Mouse (Mus musculus): ENCODE measurements at regions not wholly inside any gene's neighbourhood (a gene's known extent, or its start where the extent isn't known, plus 50 kb on each side); places are given as distances from the start of the nearest gene placed in this dataset.

DNA sequence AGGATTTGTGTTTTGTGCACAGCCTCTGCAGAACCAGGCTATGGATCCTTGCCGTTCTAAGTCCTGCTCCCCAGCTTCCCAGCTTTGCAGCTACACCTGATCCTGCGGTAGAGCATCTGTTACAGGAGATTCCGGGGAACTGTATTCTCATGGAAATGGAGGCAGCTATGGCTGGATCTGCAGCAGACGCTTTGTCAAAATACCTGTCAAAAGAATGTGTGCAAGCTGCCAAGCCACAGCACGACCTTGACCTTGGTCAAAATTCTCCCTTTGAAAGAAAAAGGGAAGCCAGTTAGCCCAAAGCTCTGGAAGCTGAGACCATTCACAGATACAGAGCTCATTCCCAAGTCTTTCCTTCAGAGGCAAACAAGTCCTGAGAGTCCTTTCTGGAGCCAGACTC is 255.3 kb downstream of the Med13l start:
- no peak for DNase-seq (ENCODE audit: low spot score)
- 80% methylated on average over 5 of the region's 5 CpGs for WGBS
- H3K36me3 ChIP-seq, result no peaks in the 10 kb centered on the region
- H3K9me3 ChIP-seq (replicated peaks), result no peaks in the 10 kb centered on the region
- H3K4me1 ChIP-seq, result peaks cover 48% of the 10 kb centered on the region
- peaks cover 77% of the 10 kb centered on the region for H3K27me3 ChIP-seq (ENCODE audit: low read depth, poor library complexity, severe bottlenecking)
- no peak overlapping the region for H3K27ac ChIP-seq
- H3K4me3 ChIP-seq, result no peak overlapping the region

DNA sequence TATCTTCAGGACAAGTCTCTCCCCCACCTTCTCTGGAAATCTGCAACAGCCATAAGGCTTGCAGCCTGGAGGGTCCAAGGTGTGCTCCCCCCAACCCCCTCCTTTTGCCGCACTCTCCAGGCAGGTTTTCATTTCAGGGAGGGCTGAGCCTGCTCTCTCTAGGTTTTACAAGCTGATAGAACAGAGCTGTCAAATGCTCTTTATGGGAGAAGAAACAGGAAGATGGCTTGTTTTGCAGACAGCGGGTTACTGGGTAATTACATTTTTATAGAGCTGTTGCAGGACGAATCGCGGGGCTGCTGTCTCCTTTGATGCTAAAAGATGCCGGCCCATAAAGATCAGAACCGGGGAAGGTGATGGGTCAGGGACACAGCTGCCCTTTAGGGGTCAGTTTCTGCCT is 257.8 kb downstream of the Med13l start:
- Histone ChIP-seq H3K4me1 (peaks cover 32% of the 10 kb centered on the region), H3K9me3 (replicated peaks) (peaks cover 7% of the 10 kb centered on the region), H3K27me3 (ENCODE audit: low read depth, poor library complexity, severe bottlenecking) (peaks cover 86% of the 10 kb centered on the region), H3K27ac (peak overlapping the region; percentile 51), H3K36me3 (0 out of 2 replicates have a peak, but pooled peaks cover 6% of the 10 kb centered on the region), H3K4me3 (0 out of 2 replicates have a peak overlapping the region, but pooled peaks have one; percentile 2)
- WGBS, result 20% methylated on average over 7 of the region's 7 CpGs
- peak; percentile 55 for DNase-seq (ENCODE audit: low spot score)

DNA sequence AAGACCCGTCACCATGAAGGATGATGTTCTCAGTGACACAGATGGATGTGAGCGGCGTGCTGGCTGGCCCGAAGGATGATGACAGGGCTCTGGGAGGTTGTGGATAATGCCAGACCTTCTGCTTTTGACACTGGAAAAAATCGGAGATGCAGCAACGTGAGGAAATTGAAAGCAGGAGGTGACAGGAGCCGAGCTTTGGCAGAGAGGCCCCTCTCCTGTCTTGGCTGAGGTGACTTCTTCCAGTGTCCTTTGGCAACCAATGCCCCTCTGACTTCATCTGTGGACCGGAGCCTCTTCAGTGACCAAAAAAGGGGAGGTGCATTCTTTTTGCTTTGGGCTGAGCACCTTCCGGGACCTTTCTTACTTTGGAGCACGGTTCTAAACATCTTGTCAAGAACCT is 264.3 kb downstream of the Med13l start:
- 70% methylated on average over 10 of the region's 10 CpGs for WGBS
- Histone ChIP-seq H3K27me3 (ENCODE audit: low read depth, poor library complexity, severe bottlenecking) (peaks cover 93% of the 10 kb centered on the region), H3K9me3 (replicated peaks) (peaks cover 7% of the 10 kb centered on the region), H3K27ac (no peak overlapping the region), H3K4me1 (peaks cover 27% of the 10 kb centered on the region), H3K36me3 (0 out of 2 replicates have a peak, but pooled peaks cover 6% of the 10 kb centered on the region), H3K4me3 (no peak overlapping the region)
- no peak for DNase-seq (ENCODE audit: low spot score)

DNA sequence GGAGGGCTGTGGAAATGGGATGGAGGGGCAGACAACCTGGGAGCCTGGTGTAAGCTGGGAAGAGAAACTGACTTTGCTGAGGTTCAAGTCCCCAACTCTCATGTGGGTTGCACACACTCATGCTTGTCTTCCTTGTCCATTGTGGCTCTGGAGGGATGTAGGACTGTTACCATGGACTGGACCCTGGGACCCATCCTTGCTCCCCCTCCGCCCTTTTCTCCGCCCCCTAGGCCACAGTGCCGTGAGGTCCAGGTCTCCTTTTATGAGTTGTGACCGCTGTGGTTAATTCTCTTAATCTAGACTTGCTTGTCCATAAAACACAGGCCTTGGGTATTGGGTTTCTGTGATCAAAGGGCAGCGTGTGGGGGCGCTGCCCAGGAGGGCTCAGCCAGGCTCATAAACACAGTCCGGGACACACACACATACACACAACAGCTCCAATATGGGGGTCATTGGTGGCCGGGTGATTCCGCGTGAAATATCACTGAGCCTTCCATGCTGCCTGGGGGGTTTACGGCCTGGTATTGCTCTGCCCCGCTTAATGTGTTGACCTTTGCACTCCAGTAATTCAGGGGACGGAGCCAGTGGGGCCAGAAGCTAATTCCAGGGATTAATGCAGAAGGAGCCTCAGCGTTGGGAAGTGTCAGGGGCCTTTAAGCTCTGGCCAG is 268.7 kb downstream of the Med13l start:
- Histone ChIP-seq H3K4me1 (peaks cover 50% of the 10 kb centered on the region), H3K9me3 (replicated peaks) (no peaks in the 10 kb centered on the region), H3K4me3 (no peak overlapping the region), H3K36me3 (no peaks in the 10 kb centered on the region), H3K27me3 (ENCODE audit: low read depth, poor library complexity, severe bottlenecking) (peaks cover 84% of the 10 kb centered on the region), H3K27ac (peak overlapping the region; percentile 53)
- peak; percentile 78 for DNase-seq (ENCODE audit: low spot score)
- WGBS, result 12% methylated on average over 14 of the region's 14 CpGs

DNA sequence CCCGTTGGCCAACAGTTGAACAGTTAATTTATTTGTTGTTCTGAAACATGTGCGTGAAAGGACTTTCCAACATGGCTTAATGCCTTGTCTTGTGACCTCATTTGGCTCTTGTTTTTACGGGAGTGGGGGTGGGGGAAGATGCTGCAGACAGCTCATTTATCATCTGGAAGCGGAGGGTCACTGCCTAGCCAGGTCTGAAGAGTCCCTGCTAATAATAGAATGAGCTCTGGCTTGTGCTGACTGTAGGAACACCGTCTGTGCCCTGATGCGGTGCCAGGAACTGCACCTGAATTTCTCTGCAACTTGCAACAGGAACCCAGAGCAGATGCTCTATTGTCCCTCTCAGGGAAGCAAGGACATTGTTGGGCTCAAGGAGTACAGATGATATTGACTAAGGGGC is 272.2 kb downstream of the Med13l start:
- H3K36me3 ChIP-seq, result no peaks in the 10 kb centered on the region
- WGBS, result 16% methylated on average over 6 of the region's 6 CpGs
- no peaks in the 10 kb centered on the region for H3K9me3 ChIP-seq (replicated peaks)
- H3K4me1 ChIP-seq, result peaks cover 44% of the 10 kb centered on the region
- H3K27ac ChIP-seq, result peak overlapping the region; percentile 23; the same call in 1 of the 2 replicates
- no peak overlapping the region for H3K4me3 ChIP-seq
- DNase-seq (ENCODE audit: low spot score), result no peak
- peaks cover 80% of the 10 kb centered on the region for H3K27me3 ChIP-seq (ENCODE audit: low read depth, poor library complexity, severe bottlenecking)

DNA sequence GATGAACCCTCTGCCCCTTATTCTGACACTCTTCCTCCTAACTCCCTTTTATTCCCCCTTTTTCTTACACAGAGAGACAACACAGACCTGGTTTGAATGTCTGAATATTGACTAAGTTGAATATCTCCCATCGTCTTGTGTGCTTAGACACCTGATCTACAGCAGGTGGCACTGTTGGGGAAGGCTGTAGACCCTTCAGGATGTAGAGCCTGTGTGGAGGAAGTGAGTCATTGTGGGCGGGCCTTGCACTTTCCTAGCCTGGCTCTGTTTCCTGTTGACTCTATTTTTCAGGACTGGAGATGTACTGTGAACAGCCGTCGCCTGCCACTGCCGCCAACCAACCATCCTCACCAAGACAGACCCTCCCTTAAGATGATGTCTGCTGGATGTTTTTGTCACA is 273.6 kb downstream of the Med13l start:
- H3K4me3 ChIP-seq, result no peak overlapping the region
- H3K36me3 ChIP-seq, result no peaks in the 10 kb centered on the region
- peaks cover 80% of the 10 kb centered on the region for H3K27me3 ChIP-seq (ENCODE audit: low read depth, poor library complexity, severe bottlenecking)
- WGBS, result 88% methylated on average over 5 of the region's 5 CpGs
- H3K4me1 ChIP-seq, result peaks cover 41% of the 10 kb centered on the region
- no peaks in the 10 kb centered on the region for H3K9me3 ChIP-seq (replicated peaks)
- no peak for DNase-seq (ENCODE audit: low spot score)
- H3K27ac ChIP-seq, result no peak overlapping the region

DNA sequence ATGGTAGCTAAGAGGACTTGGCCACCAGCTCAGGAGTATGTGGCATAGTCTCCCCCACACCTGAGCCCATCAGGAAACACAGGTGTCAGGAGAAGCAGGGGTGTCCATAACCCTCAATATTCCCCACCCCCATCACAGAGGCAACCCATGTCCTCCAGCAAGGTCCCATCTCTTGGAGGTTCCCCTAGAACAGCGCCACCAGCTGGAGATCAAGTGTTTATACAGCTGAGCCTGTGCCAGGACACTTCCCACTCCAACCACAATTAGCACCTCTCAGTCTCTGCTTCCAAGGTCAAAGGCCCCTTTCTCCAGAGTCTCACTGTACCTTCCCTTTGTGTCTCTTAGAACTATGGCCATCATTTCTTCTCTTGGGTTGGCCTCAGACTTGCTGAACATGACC is 276.5 kb downstream of the Med13l start:
- Histone ChIP-seq H3K4me1 (peaks cover 44% of the 10 kb centered on the region), H3K27ac (peak overlapping the region; percentile 36; the same call in 1 of the 2 replicates), H3K36me3 (no peaks in the 10 kb centered on the region), H3K4me3 (no peak overlapping the region), H3K27me3 (ENCODE audit: low read depth, poor library complexity, severe bottlenecking) (peaks cover 93% of the 10 kb centered on the region), H3K9me3 (replicated peaks) (no peaks in the 10 kb centered on the region)
- no peak for DNase-seq (ENCODE audit: low spot score)
- 35% methylated on average over 1 of the region's 1 CpGs for WGBS

DNA sequence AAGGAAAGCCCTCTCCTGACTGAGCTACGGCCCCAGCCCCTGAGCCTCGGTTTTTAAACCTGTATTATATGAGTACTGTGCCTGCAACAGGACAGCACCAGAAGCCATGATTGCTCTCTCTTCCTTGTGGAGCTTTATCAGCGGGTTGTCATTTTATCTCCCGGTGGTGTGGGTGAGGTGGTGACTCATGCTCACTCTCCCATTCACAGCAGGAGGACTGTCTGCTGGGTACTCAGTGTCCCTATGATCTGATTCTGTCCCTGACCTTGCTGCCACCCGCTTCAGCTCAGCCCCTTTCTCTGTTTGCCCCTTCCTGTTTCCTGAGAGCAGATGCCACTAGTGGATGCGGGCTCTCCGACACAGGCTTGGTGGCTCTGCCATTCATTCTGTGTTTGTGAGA is 277.9 kb downstream of the Med13l start:
- no peak for DNase-seq (ENCODE audit: low spot score)
- no peaks in the 10 kb centered on the region for H3K9me3 ChIP-seq (replicated peaks)
- H3K36me3 ChIP-seq, result no peaks in the 10 kb centered on the region
- WGBS, result 78% methylated on average over 7 of the region's 7 CpGs
- H3K4me3 ChIP-seq, result no peak overlapping the region
- peak overlapping the region; percentile 1; the same call in 1 of the 2 replicates for H3K27ac ChIP-seq
- peaks cover 47% of the 10 kb centered on the region for H3K4me1 ChIP-seq
- peaks cover 93% of the 10 kb centered on the region for H3K27me3 ChIP-seq (ENCODE audit: low read depth, poor library complexity, severe bottlenecking)

DNA sequence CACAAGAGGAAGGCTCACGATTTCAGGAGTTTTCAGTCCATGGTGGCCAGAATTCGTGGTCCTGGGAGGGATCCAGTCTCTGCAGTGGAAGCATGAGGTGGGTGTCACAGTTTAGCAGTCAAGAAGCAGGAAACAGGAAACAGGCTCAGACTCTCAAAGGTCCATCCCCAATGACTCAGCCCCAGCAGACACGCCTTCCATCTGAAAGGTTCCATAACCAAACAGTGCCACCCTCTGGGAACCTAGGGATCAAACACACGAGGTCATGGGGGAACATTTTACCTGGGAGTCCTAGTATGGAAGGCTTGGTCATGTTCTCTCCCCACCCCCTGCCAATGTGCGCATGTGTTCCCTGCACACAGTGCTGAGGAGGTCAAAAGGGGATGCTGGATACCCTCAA is 279.4 kb downstream of the Med13l start:
- Histone ChIP-seq H3K4me3 (no peak overlapping the region), H3K4me1 (peaks cover 47% of the 10 kb centered on the region), H3K9me3 (replicated peaks) (no peaks in the 10 kb centered on the region), H3K27ac (peak overlapping the region; percentile 72; the same call in 1 of the 2 replicates), H3K36me3 (no peaks in the 10 kb centered on the region), H3K27me3 (ENCODE audit: low read depth, poor library complexity, severe bottlenecking) (peaks cover 88% of the 10 kb centered on the region)
- WGBS, result 77% methylated on average over 5 of the region's 5 CpGs
- DNase-seq (ENCODE audit: low spot score), result no peak

DNA sequence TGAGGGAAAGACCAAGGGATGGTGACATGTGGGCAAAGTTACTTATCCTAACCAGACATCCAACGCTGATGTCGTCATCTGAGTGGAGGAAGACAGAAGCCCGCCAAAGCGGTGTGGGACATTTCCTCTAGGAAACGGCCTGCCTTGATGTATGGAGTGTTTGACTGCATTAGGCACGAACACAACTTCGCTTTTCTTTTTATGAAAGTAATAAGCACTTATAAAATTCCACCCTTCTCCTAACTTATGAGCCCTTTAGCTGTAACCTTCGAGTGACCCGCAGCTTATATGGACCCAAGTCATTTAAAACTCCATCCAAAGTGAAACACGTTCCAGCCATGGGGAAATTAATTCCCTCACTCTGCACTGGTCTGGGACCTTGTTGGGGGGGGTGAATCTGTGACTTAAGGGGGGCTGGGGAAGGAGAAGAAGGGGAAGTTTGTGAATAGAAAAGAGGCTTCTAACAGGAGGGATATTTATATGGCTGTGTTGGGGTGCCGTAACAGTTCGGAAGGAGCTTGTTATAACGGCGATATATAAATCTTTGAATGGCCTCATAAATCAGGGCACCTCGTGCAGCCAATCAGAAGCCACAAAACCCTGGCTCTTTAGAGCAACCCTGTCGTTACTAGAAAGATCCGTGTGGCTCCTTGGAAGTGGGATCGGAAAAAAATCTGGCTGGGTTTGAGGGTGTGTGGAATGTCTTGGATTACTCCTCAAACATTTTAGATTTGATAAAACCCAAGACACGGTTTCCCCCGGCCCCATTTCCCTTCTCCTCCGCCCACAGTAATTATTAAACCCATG is 280.9 kb downstream of the Med13l start:
- peak; percentile 56 for DNase-seq (ENCODE audit: low spot score)

DNA sequence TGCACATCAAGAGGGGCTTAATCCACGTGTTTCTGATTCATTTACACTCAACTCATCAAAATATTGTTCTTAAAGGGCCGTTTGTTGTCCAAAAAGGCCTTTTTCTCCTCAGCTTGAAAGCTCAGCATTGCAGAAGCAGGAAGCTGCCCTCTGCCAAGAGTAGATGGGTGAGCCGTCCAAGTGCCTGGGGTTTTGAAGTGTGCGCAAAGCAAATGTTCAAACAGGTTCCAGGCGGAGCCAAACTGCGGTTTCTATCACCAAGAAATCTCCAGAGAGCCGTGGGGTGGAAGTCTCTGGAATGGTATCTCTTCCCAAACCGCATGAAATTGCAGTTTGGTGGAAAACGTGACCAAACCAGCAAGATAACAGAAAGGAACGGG is 281.5 kb downstream of the Med13l start:
- peaks cover 81% of the 10 kb centered on the region for H3K27me3 ChIP-seq (ENCODE audit: low read depth, poor library complexity, severe bottlenecking)
- DNase-seq (ENCODE audit: low spot score), result no peak
- no peaks in the 10 kb centered on the region for H3K9me3 ChIP-seq (replicated peaks)
- H3K4me1 ChIP-seq, result peaks cover 47% of the 10 kb centered on the region
- H3K4me3 ChIP-seq, result no peak overlapping the region
- 58% methylated on average over 10 of the region's 10 CpGs for WGBS
- no peaks in the 10 kb centered on the region for H3K36me3 ChIP-seq
- H3K27ac ChIP-seq, result peak overlapping the region; percentile 72

More for the DNA sequence above, 280.9 kb downstream of the Med13l start:
- Histone ChIP-seq H3K4me1 (peaks cover 47% of the 10 kb centered on the region), H3K36me3 (no peaks in the 10 kb centered on the region), H3K27me3 (ENCODE audit: low read depth, poor library complexity, severe bottlenecking) (peaks cover 85% of the 10 kb centered on the region), H3K4me3 (no peak overlapping the region), H3K27ac (peak overlapping the region; percentile 72), H3K9me3 (replicated peaks) (no peaks in the 10 kb centered on the region)
- WGBS, result 42% methylated on average over 21 of the region's 21 CpGs

DNA sequence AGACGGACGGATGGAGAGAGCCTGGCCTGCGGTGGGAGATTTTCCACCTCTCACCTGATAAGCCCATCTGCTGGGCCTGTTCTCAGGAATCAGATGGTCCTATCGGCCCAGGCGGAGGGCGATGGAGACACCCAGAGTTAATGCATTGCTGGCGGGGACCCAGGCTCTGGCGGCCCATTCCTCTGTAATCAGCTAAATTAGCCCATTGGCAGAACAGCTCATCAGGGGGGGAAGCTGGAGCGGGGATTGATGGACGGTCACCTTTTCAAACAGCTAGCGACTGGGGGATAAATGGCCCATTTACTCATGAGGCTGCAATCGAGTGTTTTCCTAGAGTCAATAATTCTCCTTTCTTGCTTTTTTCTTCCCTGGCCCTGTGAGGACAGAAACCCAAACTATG is 296.5 kb downstream of the Med13l start:
- H3K27me3 ChIP-seq (ENCODE audit: low read depth, poor library complexity, severe bottlenecking), result peaks cover 44% of the 10 kb centered on the region
- no peak overlapping the region for H3K4me3 ChIP-seq
- H3K4me1 ChIP-seq, result peaks cover 20% of the 10 kb centered on the region
- no peaks in the 10 kb centered on the region for H3K9me3 ChIP-seq (replicated peaks)
- H3K27ac ChIP-seq, result 0 out of 2 replicates have a peak overlapping the region, but pooled peaks have one; percentile 33
- DNase-seq (ENCODE audit: low spot score), result no peak
- WGBS, result 36% methylated on average over 12 of the region's 12 CpGs
- no peaks in the 10 kb centered on the region for H3K36me3 ChIP-seq

Data from limb, embryonic 10.5 days (tissue).